Mouse (Mus musculus) CH12.LX (cell line): ENCODE data around the gene Cdkl5. TPM values are rescaled to one million over a fixed set of nuclear protein-coding genes. Genes with fewer than 3 reads are reported as not detected.

Experiments
- DNase-seq: peaks from one replicate; pipeline ENCODE4 v3.0.0-alpha.2; 2013; ENCODE audit errors: extremely low read depth
- H3K27ac ChIP-seq: 2 replicates; pipeline ENCODE4 v1.5.1; 2012; ENCODE audit warnings: low read depth, mild to moderate bottlenecking, control low read depth, moderate library complexity; ENCODE audit not compliant: insufficient read depth
- H3K27me3 ChIP-seq: replicated peaks from 2 replicates; pipeline ENCODE3; 2012; ENCODE audit warnings: inconsistent platforms
- H3K36me3 ChIP-seq, 2 experiments: replicated peaks in 1 of 2; 2 replicates each; pipeline versions ENCODE3 to v1.6.1; 2012; ENCODE audit warnings: inconsistent platforms in 1 of 2, low read length in 1 of 2, mild to moderate bottlenecking in 1 of 2, mixed read lengths in 1 of 2, moderate library complexity in 1 of 2; ENCODE audit not compliant: control insufficient read depth in 1 of 2, insufficient read depth in 1 of 2
- H3K4me1 ChIP-seq, 2 experiments: 2 replicates each; pipeline ENCODE4 v1.6.1; 2012; ENCODE audit warnings: inconsistent platforms in 1 of 2, moderate library complexity in 1 of 2; ENCODE audit not compliant: insufficient read depth in 2 of 2, control insufficient read depth in 1 of 2
- H3K4me2 ChIP-seq: 2 replicates; pipeline ENCODE4 v1.6.1; 2012; ENCODE audit warnings: low read depth, mild to moderate bottlenecking, control low read depth; ENCODE audit not compliant: poor library complexity, insufficient read depth, severe bottlenecking
- H3K4me3 ChIP-seq, 3 experiments: fragments of 150-350 bp in 1 of 3; sonication (generic) in 1 of 3; replicated peaks in 1 of 3; 2 replicates each; pipeline versions ENCODE3 to v1.5.1; 2011 to 2012; ENCODE audit warnings: low read depth in 2 of 3, low read length in 2 of 3, mild to moderate bottlenecking in 2 of 3, moderate library complexity in 2 of 3, control low read depth in 1 of 3, improper control_type of control experiment in 1 of 3, inconsistent platforms in 1 of 3, mixed read lengths in 1 of 3; ENCODE audit not compliant: poor library complexity in 1 of 3
- H3K79me2 ChIP-seq: replicated peaks from 2 replicates; pipeline ENCODE4 v1.6.1; 2012; ENCODE audit warnings: mild to moderate bottlenecking, moderate library complexity; ENCODE audit not compliant: control insufficient read depth, poor library complexity, insufficient read depth, severe bottlenecking; ENCODE audit errors: extremely low read depth
- H3K9ac ChIP-seq: 2 replicates; pipeline ENCODE4 v1.6.1; 2012; ENCODE audit warnings: low read depth, mild to moderate bottlenecking, control low read depth, moderate library complexity; ENCODE audit not compliant: insufficient read depth
- H3K9me3 ChIP-seq: replicated peaks from 2 replicates; pipeline ENCODE3; 2012; ENCODE audit warnings: low read length, inconsistent platforms, mixed read lengths
- CHD2 ChIP-seq: IDR thresholded peaks from 2 replicates; pipeline ENCODE4 v1.6.1; 2011; ENCODE audit warnings: low read length, improper control_type of control experiment
- E2F4 ChIP-seq: IDR thresholded peaks from 2 replicates; pipeline ENCODE4 v1.6.1; 2011; ENCODE audit warnings: low read depth, low read length, improper control_type of control experiment; ENCODE audit not compliant: insufficient replicate concordance
- EP300 ChIP-seq: IDR thresholded peaks from 2 replicates; pipeline ENCODE4 v1.6.1; 2011; ENCODE audit warnings: low read length, improper control_type of control experiment
- GABPA ChIP-seq: IDR thresholded peaks from 2 replicates; pipeline ENCODE4 v1.6.1; 2012; ENCODE audit warnings: low read depth, low read length, improper control_type of control experiment, inconsistent platforms; ENCODE audit not compliant: insufficient replicate concordance
- JUN ChIP-seq: IDR thresholded peaks from 2 replicates; pipeline ENCODE4 v1.6.1; 2011; ENCODE audit warnings: low read depth, mild to moderate bottlenecking, low read length, improper control_type of control experiment, moderate library complexity; ENCODE audit not compliant: insufficient read depth
- JUND ChIP-seq: conservative IDR thresholded peaks from 2 replicates; pipeline ENCODE4 v1.6.1; 2011; ENCODE audit warnings: low read depth, low read length, improper control_type of control experiment
- MAZ ChIP-seq: IDR thresholded peaks from 2 replicates; pipeline ENCODE4 v1.6.1; 2012; ENCODE audit warnings: low read depth, mild to moderate bottlenecking, inconsistent platforms, low read length, improper control_type of control experiment, moderate library complexity
- MEF2A ChIP-seq: IDR thresholded peaks from 2 replicates; pipeline ENCODE4 v1.6.1; 2014; ENCODE audit warnings: low read depth, mild to moderate bottlenecking, inconsistent platforms, low read length, improper control_type of control experiment, borderline replicate concordance
- MXI1 ChIP-seq: IDR thresholded peaks from 2 replicates; pipeline ENCODE4 v1.6.1; 2011; ENCODE audit warnings: mild to moderate bottlenecking, low read depth, low read length, improper control_type of control experiment
- NRF1 ChIP-seq: IDR thresholded peaks from 2 replicates; pipeline ENCODE4 v1.6.1; 2014; ENCODE audit warnings: low read depth, mild to moderate bottlenecking, inconsistent platforms, low read length, improper control_type of control experiment, moderate library complexity
- PAX5 ChIP-seq: IDR thresholded peaks from 2 replicates; pipeline ENCODE4 v1.6.1; 2012; ENCODE audit warnings: low read length, inconsistent platforms, mixed read lengths
- POLR2AphosphoS2 ChIP-seq: IDR thresholded peaks from 2 replicates; pipeline ENCODE4 v1.6.1; 2011; ENCODE audit warnings: low read depth, low read length, improper control_type of control experiment
- SIN3A ChIP-seq: IDR thresholded peaks from 2 replicates; pipeline ENCODE4 v1.6.1; 2012; ENCODE audit warnings: low read length, improper control_type of control experiment, inconsistent platforms
- SMC3 ChIP-seq: IDR thresholded peaks from 2 replicates; pipeline ENCODE4 v1.6.1; 2011; ENCODE audit warnings: low read depth, low read length, improper control_type of control experiment
- UBTF ChIP-seq: IDR thresholded peaks from 2 replicates; pipeline ENCODE4 v1.6.1; 2012; ENCODE audit warnings: low read depth, mild to moderate bottlenecking, inconsistent platforms, low read length, improper control_type of control experiment, moderate library complexity
- USF1 ChIP-seq: IDR thresholded peaks from 2 replicates; pipeline ENCODE4 v1.6.1; 2014; ENCODE audit warnings: low read depth, mild to moderate bottlenecking, inconsistent platforms, low read length, improper control_type of control experiment
- ZC3H11A ChIP-seq: IDR thresholded peaks from 2 replicates; pipeline ENCODE4 v1.6.1; 2012; ENCODE audit warnings: low read depth, mild to moderate bottlenecking, inconsistent platforms, low read length, improper control_type of control experiment
- ZKSCAN1 ChIP-seq: IDR thresholded peaks from 2 replicates; pipeline ENCODE4 v1.6.1; 2012; ENCODE audit warnings: low read depth, inconsistent platforms, low read length, improper control_type of control experiment, borderline replicate concordance
- dilution Hi-C: fragments of 300-500 bp; cut with MboI; formaldehyde crosslinking; loops from 2 replicates; pipeline ENCODE4 v1.14.3; 2020; ENCODE audit warnings: low sequenced_read_pairs; ENCODE audit not compliant: extremely low pct_unique_long_range_greater_than_20kb, extremely low pct_ligation_motif_present
- in situ Hi-C: fragments of 300-500 bp; cut with MboI; formaldehyde crosslinking; loops from 3 replicates; pipeline ENCODE4 v1.14.3; 2019; ENCODE audit warnings: low sequenced_read_pairs, low pct_ligation_motif_present, low pct_unique_long_range_greater_than_20kb, mixed read lengths
- polyA plus RNA-seq: library from polyadenylated mRNA; unstranded; fragments of >175 nt; gene quantifications from 2 replicates; pipeline ENCODE4 v1.2.1, GENCODE M21; 2012; ENCODE audit warnings: low read depth; ENCODE audit not compliant: insufficient read length
- total RNA-seq, 2 experiments: library from RNA; depleted of rRNA; stranded (reverse); fragments of 300-350 nt in 1 of 2; fragments of >200 nt in 1 of 2; gene quantifications; 2 replicates each; pipeline ENCODE4 v1.2.3; 2012 to 2014

The Cdkl5 gene
- total and polyA plus RNA-seq, 3 experiments = 0.25 to 0.63 (median 0.30) TPM

- no peak overlapping the region for H3K4me2 ChIP-seq
- no peak overlapping the region for H3K4me3 ChIP-seq
- no peaks in the 10 kb centered on the region for H3K4me1 ChIP-seq
- no peaks in the 10 kb centered on the region for H3K79me2 ChIP-seq
- no peak overlapping the region for H3K27ac ChIP-seq
- no peak for DNase-seq
- no peak overlapping the region for H3K9ac ChIP-seq
- H3K9me3 ChIP-seq = no peaks in the 10 kb centered on the region
- TF ChIP-seq SMC3 (no peak), E2F4 (no peak), UBTF (no peak), NRF1 (no peak), ZKSCAN1 (no peak), SIN3A (no peak), MEF2A (no peak), PAX5 (no peak), MXI1 (no peak), ZC3H11A (no peak), CHD2 (no peak), JUN (no peak), MAZ (no peak), POLR2AphosphoS2 (no peak), EP300 (no peak), USF1 (no peak), GABPA (no peak)
- H3K27me3 ChIP-seq = no peaks in the 10 kb centered on the region
- no peaks in the 10 kb centered on the region for H3K36me3 ChIP-seq
- dilution Hi-C loops = no loop called here
- in situ Hi-C loops = no loop called here
These were observed 108.2 kb downstream of the Cdkl5 start for GRCm38 (mm10) chrX:160886301-160886700.

GRCm38 (mm10) chrX:160866576-160866975 is 127.9 kb downstream of the Cdkl5 start:
- TF ChIP-seq JUND = no peak
- Histone ChIP-seq H3K4me3 (no peak overlapping the region), H3K9me3 (no peaks in the 10 kb centered on the region), H3K9ac (no peak overlapping the region), H3K36me3 (no peaks in the 10 kb centered on the region), H3K4me1 (peaks cover 0 to 6% of the 10 kb centered on the region in 2 experiments; a peak in 1 of 4 replicates), H3K27me3 (no peaks in the 10 kb centered on the region), H3K79me2 (no peaks in the 10 kb centered on the region), H3K27ac (no peak overlapping the region), H3K4me2 (no peak overlapping the region)
- in situ Hi-C loops = no loop called here
- dilution Hi-C loops = no loop called here
- no peak for DNase-seq
